ENCODE assay signal across 27 mouse cellular contexts in genomic region chr9:39127326-39127725, GRCm38 (mm10). TPM values are rescaled to one million over a fixed set of nuclear protein-coding genes. Genes with fewer than 3 reads are reported as not detected.
A peak's percentile ranks its signal among the peaks of the same experiment; 100 is the strongest.
DNase-seq lines count a peak whose midpoint lies in the region; ATAC-seq and TF ChIP-seq lines count a peak whose summit lies in the region.
"Had no signal": no experiment of that assay in that cellular context is flagged by ENCODE, and none has a peak within 500 bp of the region (broad histone marks: within the 10 kb centered on the region; RNA-seq: fewer than 3 reads in every experiment).

No protein-coding gene starts in this region.

- H3K27me3 ChIP-seq in heart, embryonic 12.5 days (replicated peaks), result no peaks in the 10 kb centered on the region
- no peaks in the 10 kb centered on the region for H3K27me3 ChIP-seq in midbrain, embryonic 16.5 days (ENCODE audit: control insufficient read depth, insufficient read depth, low read depth, low read length)
- H3K27me3 ChIP-seq in forebrain, embryonic 14.5 days (replicated peaks; ENCODE audit: control insufficient read depth, insufficient read depth, low read length), result no peaks in the 10 kb centered on the region
- no peaks in the 10 kb centered on the region for H3K27me3 ChIP-seq in cerebellum, adult 2 months (ENCODE audit: control insufficient read depth, insufficient read depth, low read length)
- H3K27me3 ChIP-seq: CH12.LX, Patski had no signal

- no peak overlapping the region for H3K4me2 ChIP-seq in heart, embryonic 12.5 days
- H3K4me2 ChIP-seq in midbrain, embryonic 16.5 days (ENCODE audit: low read length), result no peak overlapping the region
- H3K4me2 ChIP-seq in forebrain, embryonic 14.5 days (ENCODE audit: low read length), result no peak overlapping the region

- no peak overlapping the region for H3K9ac ChIP-seq in heart, embryonic 12.5 days
- H3K9ac ChIP-seq in midbrain, embryonic 16.5 days (ENCODE audit: low read depth, low read length), result no peak overlapping the region
- H3K9ac ChIP-seq in forebrain, embryonic 14.5 days (ENCODE audit: low read length), result no peak overlapping the region

- no peaks in the 10 kb centered on the region for H3K36me3 ChIP-seq in heart, embryonic 12.5 days
- no peaks in the 10 kb centered on the region for H3K36me3 ChIP-seq in midbrain, embryonic 16.5 days (ENCODE audit: control insufficient read depth, insufficient read depth, low read length)
- H3K36me3 ChIP-seq in forebrain, embryonic 14.5 days (ENCODE audit: control insufficient read depth, insufficient read depth, low read length), result no peaks in the 10 kb centered on the region
- H3K36me3 ChIP-seq: G1E had no signal

- TF ChIP-seq CTCF in cerebellum, adult 2 months (IDR thresholded peaks at IDR 0.05; ENCODE audit: borderline replicate concordance, insufficient read depth, low read depth, low read length), result no peak

- H3K9me3 ChIP-seq in heart, embryonic 12.5 days (replicated peaks), result peaks cover 4% of the 10 kb centered on the region; the same call in 1 of the 2 replicates
- H3K9me3 ChIP-seq in midbrain, embryonic 16.5 days (replicated peaks; ENCODE audit: control insufficient read depth, low read length, poor library complexity, severe bottlenecking), result no peaks in the 10 kb centered on the region
- H3K9me3 ChIP-seq in forebrain, embryonic 14.5 days (replicated peaks; ENCODE audit: control insufficient read depth, low read length), result no peaks in the 10 kb centered on the region
- H3K9me3 ChIP-seq: G1E had no signal

- DNase-seq in heart, adult 11 months, result peak; percentile 27
- peak; percentile 52 for DNase-seq in ES-CJ7 (ENCODE audit: low read depth, low spot score)
- peak; percentile 68 for DNase-seq in R1 (ENCODE audit: low read depth, low spot score)
- DNase-seq in ZHBTc4 (ENCODE audit: low read depth, low spot score), result peak; percentile 44
- DNase-seq in forebrain, embryonic 14.5 days (ENCODE audit: low spot score), result no peak
- no peak for DNase-seq in cerebellum, adult 2 months
- DNase-seq: adrenal gland, adult 2 months; adrenal gland, adult 8-10 months; adrenal gland, postnatal 10 days; adrenal gland, postnatal 14 days; adrenal gland, postnatal 25 days; adrenal gland, postnatal 36 days; B cell, adult 2 months; cerebellum, adult 11 months; cerebellum, adult 11-12 months; cerebellum, adult 18-20 months; cerebellum, adult 8-10 months; cerebellum, adult 9-10 months had no signal

- TF ChIP-seq POLR2A in cerebellum, adult 2 months (IDR thresholded peaks at IDR 0.05; ENCODE audit: borderline replicate concordance, insufficient read depth, low read length), result no peak

- H3K4me3 ChIP-seq in heart, embryonic 12.5 days, result no peak overlapping the region
- no peak overlapping the region for H3K4me3 ChIP-seq in midbrain, embryonic 16.5 days (ENCODE audit: low read depth, low read length)
- no peak overlapping the region for H3K4me3 ChIP-seq in forebrain, embryonic 14.5 days (ENCODE audit: low read depth, low read length)
- H3K4me3 ChIP-seq in cerebellum, adult 2 months (replicated peaks; ENCODE audit: insufficient read depth, low read depth, low read length), result no peak overlapping the region

- no peak for ATAC-seq in heart, embryonic 12.5 days (ENCODE audit: insufficient number of reproducible peaks, low FRiP score)
- no peak for ATAC-seq in midbrain, embryonic 16.5 days
- ATAC-seq in forebrain, embryonic 14.5 days, result no peak
- ATAC-seq: activated CD4-positive, CD25-positive, alpha-beta regulatory T cell, adult 4 months; CD4-positive, CD25-positive, alpha-beta regulatory T cell, adult 4 months; Patski had no signal

- H3K4me1 ChIP-seq in heart, embryonic 12.5 days (replicated peaks), result no peaks in the 10 kb centered on the region
- H3K4me1 ChIP-seq in midbrain, embryonic 16.5 days (ENCODE audit: control insufficient read depth, insufficient read depth, low read length), result no peaks in the 10 kb centered on the region
- H3K4me1 ChIP-seq in forebrain, embryonic 14.5 days (ENCODE audit: control insufficient read depth, insufficient read depth, low read length), result no peaks in the 10 kb centered on the region
- H3K4me1 ChIP-seq in cerebellum, adult 2 months (ENCODE audit: control insufficient read depth, insufficient read depth, low read length), result no peaks in the 10 kb centered on the region

- H3K27ac ChIP-seq in heart, embryonic 12.5 days (ENCODE audit: poor library complexity, severe bottlenecking), result no peak overlapping the region
- no peak overlapping the region for H3K27ac ChIP-seq in midbrain, embryonic 16.5 days (ENCODE audit: low read length)
- H3K27ac ChIP-seq in forebrain, embryonic 14.5 days (ENCODE audit: low read depth, low read length), result no peak overlapping the region
- no peak overlapping the region for H3K27ac ChIP-seq in cerebellum, adult 2 months (ENCODE audit: insufficient read depth, low read length)

- 81% methylated on average over 1 of the region's 1 CpGs for WGBS in heart, embryonic 12.5 days
- 85% methylated on average over 1 of the region's 1 CpGs for WGBS in midbrain, embryonic 16.5 days
- WGBS in forebrain, embryonic 14.5 days, result 74% methylated on average over 1 of the region's 1 CpGs
- 75% methylated on average over 1 of the region's 1 CpGs for WGBS in cerebellum, adult 2 months

RNA-seq across cellular contexts. Expression of gene Olfr27, which starts 0.6 kb away (rescaled TPM):
- polyA plus RNA-seq in heart, embryonic 12.5 days (2016; fragmentation: Nextera tagmentation; extraction: Ambion mirVana), result not detected in 2 replicates
- not detected in 2 replicates for polyA plus RNA-seq in midbrain, embryonic 16.5 days (2015; fragmentation: Nextera tagmentation; extraction: Ambion mirVana)
- not detected in 2 replicates for polyA plus RNA-seq in forebrain, embryonic 14.5 days (2014; fragmentation: Nextera tagmentation; extraction: Ambion mirVana)
- polyA plus RNA-seq in cerebellum, adult 2 months (2012; rRNA removed), result not detected in 2 replicates
- polyA plus RNA-seq: activated CD4-positive, CD25-positive, alpha-beta regulatory T cell, adult 4 months; adrenal gland, adult 2 months; brain, embryonic 14.5 days; C2C12; CD4-positive, CD25-positive, alpha-beta regulatory T cell, adult 4 months; G1E; Patski had no signal

RNA-seq across cellular contexts. Expression of gene Olfr943, which starts 38.8 kb away (rescaled TPM):
- polyA plus RNA-seq in heart, embryonic 12.5 days (2016; fragmentation: Nextera tagmentation; extraction: Ambion mirVana), result not detected in 2 replicates
- not detected in 2 replicates for polyA plus RNA-seq in midbrain, embryonic 16.5 days (2015; fragmentation: Nextera tagmentation; extraction: Ambion mirVana)
- not detected in 2 replicates for polyA plus RNA-seq in forebrain, embryonic 14.5 days (2014; fragmentation: Nextera tagmentation; extraction: Ambion mirVana)
- not detected in 2 replicates for polyA plus RNA-seq in cerebellum, adult 2 months (2012; rRNA removed)
- polyA plus RNA-seq: activated CD4-positive, CD25-positive, alpha-beta regulatory T cell, adult 4 months; adrenal gland, adult 2 months; brain, embryonic 14.5 days; C2C12; CD4-positive, CD25-positive, alpha-beta regulatory T cell, adult 4 months; G1E; Patski had no signal

RNA-seq across cellular contexts. Expression of gene Olfr938, which starts 48.6 kb away (rescaled TPM):
- polyA plus RNA-seq in heart, embryonic 12.5 days (2016; fragmentation: Nextera tagmentation; extraction: Ambion mirVana), result not detected in 2 replicates
- polyA plus RNA-seq in midbrain, embryonic 16.5 days (2015; fragmentation: Nextera tagmentation; extraction: Ambion mirVana), result not detected in 2 replicates
- polyA plus RNA-seq in forebrain, embryonic 14.5 days (2014; fragmentation: Nextera tagmentation; extraction: Ambion mirVana), result not detected in 2 replicates
- not detected in 2 replicates for polyA plus RNA-seq in cerebellum, adult 2 months (2012; rRNA removed)
- polyA plus RNA-seq: activated CD4-positive, CD25-positive, alpha-beta regulatory T cell, adult 4 months; adrenal gland, adult 2 months; brain, embryonic 14.5 days; C2C12; CD4-positive, CD25-positive, alpha-beta regulatory T cell, adult 4 months; G1E; Patski had no signal

Comparison
In these comparisons a context has a peak if more than half of its experiments do, and no peak if none do; other contexts are left out.
1. DNase-seq: peak in heart, adult 11 months (single experiment), ES-CJ7 (single experiment), R1 (single experiment) and ZHBTc4 (single experiment); none in forebrain, embryonic 14.5 days (single experiment) and cerebellum, adult 2 months (0 of 2).